Mouse (Mus musculus) heart, adult 2 months (tissue): Measurements from ENCODE around the gene Agbl4.

Source experiments
- CTCF ChIP-seq: fragments of 200-600 bp; IDR thresholded peaks from 2 replicates; pipeline ENCODE4 v1.8.1; 2022; ENCODE audit warnings: antibody characterized with exemption, mild to moderate bottlenecking, moderate library complexity
- EP300 ChIP-seq: fragments of 200-500 bp; IDR thresholded peaks from 2 replicates; pipeline ENCODE4 v1.6.1; 2011; ENCODE audit warnings: low read depth, low read length, control low read depth; ENCODE audit not compliant: insufficient read depth
- POLR2A ChIP-seq: fragments of 200-500 bp; IDR thresholded peaks from 2 replicates; pipeline ENCODE4 v1.6.1; 2011; ENCODE audit warnings: mild to moderate bottlenecking, low read depth, low read length, control low read depth; ENCODE audit not compliant: insufficient read depth

DNA sequence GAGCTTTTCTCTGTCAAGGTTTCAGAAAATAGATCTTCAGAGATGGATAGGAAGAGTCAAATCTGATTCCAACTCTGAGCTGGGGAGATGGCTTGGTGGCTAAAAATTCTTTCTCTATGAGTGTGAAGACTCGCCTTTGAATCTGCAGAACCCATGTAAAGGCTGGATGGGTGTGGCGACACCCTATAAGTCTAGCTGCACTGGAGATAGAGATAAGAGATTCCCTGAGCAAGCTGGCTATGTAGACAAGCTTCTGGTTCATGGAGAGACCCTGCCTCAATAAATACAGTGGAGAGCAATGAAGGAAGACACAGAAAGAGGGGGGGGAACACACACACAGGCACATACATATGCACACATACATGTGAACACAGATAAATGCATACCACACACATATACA, 1118.7 kb downstream of the Agbl4 start:
- TF ChIP-seq EP300 (no peak), CTCF (no peak), POLR2A (no peak)
